Mouse (Mus musculus): ENCODE data around the gene Elavl4. TPM values are rescaled to one million over a fixed set of nuclear protein-coding genes. Genes with fewer than 3 reads are reported as not detected.

Elavl4 gene
- total RNA-seq, 2 experiments from 2014 or later: not detected

DNA sequence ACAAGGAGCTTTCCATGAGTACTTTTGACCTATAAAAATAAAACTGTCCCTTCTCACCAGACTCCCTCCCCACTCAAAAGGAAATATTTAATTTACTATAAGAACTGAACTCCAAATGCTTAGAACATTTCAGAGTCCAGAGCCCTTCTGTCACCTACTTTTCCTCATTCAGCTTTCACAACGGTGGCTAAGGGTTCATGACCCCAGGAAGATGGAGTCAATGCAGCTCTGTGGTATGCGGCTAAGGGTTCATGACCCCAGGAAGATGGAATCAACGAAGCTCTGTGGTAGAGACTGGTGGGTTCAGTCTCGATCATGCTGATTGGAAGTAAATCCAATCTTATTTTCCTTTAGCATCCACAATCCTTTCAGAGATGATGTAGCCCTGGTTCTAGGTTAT, 81.7 kb downstream of the Elavl4 start:
- ATAC-seq (replicated peaks; ENCODE audit: poor library complexity, severe bottlenecking): no peak

DNA sequence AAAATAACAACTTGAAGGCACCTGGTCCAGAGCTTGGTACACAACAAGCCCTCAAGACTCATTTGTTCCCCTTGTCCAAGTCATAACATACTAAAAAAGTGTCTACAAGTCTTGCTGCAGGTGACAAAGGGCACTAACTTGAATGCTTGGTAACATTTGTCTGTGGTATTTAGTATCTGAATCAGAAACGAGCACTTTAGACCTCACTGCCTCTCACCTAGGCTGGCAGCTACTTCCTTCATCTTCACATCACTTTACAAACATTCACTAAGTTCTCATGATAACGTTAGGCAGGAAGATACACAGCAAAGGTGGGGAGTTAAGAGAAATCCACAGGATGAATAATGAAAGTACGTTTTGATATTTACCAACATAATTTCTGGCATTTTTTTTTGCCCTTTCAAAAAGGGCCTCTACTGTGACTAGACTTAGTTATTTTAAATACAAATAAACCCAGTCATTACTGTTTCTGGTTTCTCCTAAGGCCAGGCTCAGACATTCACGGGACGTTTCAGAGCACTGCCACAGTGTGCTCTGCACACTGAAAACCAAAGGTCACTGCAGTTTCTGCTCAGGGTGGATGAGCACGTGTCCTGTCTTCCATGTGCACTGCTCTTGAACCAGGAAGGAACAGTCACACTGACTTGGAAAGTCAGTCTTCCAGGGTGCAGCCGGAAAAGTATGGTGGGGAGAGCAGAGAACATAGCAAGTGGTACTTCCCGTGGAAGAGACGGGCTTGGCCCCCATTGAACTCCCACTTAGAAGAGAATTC, 84.7 kb downstream of the Elavl4 start:
- no peak for ATAC-seq (replicated peaks; ENCODE audit: poor library complexity, severe bottlenecking)

DNA sequence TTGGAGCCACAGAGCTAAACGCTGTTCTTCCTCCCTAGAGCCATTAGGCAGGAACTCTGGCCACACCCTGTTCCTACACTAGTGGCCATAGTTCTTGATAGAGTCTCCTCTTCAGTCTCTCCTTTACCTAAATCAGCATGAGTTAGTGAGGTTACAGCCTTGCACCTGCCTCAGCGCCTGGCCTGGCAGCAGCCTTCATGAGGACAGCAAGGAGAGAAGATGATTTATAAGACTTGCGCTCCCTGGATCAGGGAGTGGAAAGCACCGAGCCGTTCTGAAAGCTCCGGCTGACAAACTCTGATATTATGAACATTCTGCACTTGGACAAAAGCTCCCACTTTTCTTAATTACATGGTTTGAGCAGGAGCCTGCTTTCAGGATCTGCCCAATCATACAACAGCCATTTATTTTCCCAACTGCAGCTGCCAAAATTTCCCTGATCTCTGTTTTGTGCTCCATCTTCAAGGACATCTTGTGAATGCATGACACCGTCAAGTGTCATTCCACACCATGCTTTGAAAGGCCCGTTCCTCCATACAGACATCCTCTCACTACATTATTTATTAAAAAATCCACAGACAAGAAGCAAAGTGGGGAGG, 87.3 kb downstream of the Elavl4 start:
- no peak for ATAC-seq (replicated peaks; ENCODE audit: poor library complexity, severe bottlenecking)

DNA sequence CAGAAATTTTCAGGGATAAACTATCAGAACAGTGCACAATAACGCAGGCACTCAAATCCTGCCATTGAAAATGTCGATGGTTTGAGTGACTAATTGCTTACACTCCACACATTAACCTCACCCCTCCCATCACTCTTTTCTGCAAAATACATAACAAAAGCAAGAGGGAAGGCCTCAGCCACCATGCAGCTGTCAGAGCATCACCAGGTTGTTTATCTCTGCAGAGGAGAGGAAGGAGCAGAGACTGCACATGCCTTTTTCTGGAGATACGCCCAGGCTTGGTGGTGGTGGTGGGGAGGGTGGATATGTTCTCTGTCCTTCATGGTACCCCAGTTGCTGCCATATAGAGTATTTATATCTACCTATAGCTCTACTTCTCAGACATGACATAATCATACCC, 94.3 kb downstream of the Elavl4 start:
- ATAC-seq (replicated peaks; ENCODE audit: poor library complexity, severe bottlenecking): no peak

DNA sequence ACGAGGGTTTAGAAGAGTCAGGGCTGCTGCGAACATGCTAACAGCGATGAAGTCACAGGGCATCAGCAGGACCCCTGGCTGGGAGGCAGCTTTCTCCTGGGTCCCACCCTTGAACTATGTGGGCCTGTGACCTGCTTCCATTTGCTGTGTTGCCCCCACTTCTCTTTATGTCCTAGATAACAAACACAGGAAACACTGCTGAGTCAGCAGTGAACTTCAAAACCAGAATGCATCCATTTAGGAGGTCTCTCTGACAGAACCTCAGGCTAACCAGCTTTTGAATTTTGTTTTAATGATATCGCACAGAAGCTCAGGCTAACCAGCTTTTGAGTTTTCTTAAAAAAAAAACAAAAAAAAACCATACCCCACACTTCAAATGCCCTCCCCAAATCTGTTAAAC, 96.1 kb downstream of the Elavl4 start:
- ATAC-seq (replicated peaks; ENCODE audit: poor library complexity, severe bottlenecking): no peak

DNA sequence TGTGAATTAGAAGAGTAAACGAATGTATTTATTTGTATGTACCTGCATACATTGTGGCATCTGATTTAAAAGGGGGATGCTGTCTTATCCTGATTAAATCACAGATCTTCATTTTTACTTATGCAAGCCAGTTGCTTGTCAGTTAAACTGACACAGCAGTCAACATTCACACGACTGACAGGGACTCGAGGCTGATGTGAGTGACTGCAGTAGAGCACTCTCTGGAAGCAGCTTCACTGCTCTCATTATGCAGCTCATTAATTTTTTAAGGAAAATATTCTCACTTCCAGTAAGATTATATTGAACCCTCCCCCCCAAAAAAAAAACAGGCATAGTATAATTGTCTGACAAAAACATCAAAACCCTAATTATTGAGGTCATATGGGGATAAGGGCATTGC, 101.7 kb downstream of the Elavl4 start:
- ATAC-seq (replicated peaks; ENCODE audit: poor library complexity, severe bottlenecking): no peak

DNA sequence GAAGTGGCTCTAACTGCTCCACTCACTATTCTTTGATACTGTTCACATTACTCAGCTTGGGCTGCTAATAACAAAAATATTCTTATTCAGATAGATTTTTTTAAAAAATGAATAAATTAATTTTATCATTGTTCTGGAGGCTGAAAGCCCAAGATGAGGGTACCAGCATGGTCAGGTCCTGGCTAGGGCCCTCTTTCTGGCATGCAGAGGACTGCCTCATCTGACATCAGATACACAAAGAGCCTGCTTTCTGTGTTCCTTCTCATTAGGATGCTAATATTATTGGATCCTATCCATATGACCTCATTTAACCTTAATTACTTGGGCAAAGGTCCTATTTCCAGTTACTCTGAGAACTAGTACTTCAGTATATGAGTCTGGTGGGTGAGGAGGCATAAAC, 108.8 kb downstream of the Elavl4 start:
- ATAC-seq (replicated peaks; ENCODE audit: poor library complexity, severe bottlenecking): no peak

DNA sequence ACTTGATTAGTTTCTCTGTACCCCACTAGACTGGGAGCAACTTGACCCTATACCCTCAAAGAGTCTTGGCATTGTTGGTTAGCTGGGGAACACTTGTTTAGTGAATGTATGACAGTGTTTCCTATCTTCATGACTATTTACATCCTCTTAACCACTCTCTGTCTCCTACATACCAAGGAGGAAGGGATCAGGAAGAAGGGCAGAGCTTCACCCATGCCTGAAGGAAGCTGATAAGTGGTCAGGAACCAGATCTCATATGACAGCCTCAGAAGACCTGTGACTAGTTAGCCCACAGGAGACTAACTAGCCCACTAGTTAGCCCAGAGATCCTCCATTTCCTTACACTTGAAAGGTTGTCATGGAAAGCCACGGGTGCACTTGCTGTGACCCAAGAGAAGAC, 117.2 kb downstream of the Elavl4 start:
- no peak for ATAC-seq (replicated peaks; ENCODE audit: poor library complexity, severe bottlenecking)

DNA sequence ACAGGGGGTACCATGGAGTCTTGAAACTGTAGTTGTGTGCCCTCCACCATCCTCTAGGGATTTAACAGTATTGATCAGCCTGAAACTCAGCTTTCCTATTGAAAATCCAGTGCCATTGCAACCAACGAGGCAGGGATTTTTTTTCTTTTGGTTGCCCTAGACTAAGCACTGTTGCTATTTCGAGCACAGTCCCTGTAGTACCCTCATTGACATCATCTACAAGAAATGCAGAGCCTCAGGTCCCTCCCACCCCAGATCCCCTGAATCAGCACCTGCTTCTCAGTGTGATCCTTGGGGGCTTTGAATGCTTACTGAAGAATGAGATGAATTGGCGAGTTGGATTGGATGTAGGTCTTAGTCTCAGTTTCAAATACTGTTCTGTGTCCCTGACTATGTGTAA, 119.4 kb downstream of the Elavl4 start:
- ATAC-seq (replicated peaks; ENCODE audit: poor library complexity, severe bottlenecking): no peak

DNA sequence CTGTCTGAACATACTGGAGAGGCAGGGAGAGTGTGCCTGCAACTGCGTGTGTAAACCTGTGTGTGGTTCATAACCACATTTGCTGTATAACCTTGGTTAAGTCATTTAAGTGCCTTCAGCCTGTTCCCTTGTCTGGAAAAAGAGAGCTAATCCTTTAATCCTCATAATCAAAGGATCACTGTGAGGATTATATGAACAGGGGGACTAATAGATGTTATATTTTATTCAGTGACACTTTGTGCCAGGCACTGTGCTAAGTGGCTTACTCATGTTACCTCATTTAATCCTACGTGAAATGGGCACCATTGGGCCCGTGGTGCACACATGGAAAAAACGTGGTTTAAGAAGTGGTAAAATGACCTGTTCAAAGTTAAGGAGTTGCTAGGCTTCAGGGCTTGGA, 119.9 kb downstream of the Elavl4 start:
- no peak for ATAC-seq (replicated peaks; ENCODE audit: poor library complexity, severe bottlenecking)

DNA sequence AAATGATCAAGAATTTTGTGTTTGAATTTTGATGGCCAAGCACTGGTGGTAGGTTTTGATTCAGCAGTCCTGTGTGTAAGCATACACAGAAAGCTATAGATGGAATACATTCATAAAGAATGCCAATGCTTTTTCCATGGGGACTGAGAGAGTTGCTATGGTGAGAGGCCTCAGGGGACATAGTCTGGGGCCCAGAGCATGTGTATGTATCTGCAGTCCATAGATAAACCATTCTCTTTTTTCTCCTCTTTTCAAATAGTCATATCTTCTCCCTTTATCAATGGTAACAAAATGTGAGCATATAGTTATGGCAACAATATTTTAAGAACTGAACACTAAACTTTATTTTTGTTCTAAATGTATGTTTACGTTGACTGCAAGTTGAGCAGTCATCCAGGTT, 122.1 kb downstream of the Elavl4 start:
- no peak for ATAC-seq (replicated peaks; ENCODE audit: poor library complexity, severe bottlenecking)

DNA sequence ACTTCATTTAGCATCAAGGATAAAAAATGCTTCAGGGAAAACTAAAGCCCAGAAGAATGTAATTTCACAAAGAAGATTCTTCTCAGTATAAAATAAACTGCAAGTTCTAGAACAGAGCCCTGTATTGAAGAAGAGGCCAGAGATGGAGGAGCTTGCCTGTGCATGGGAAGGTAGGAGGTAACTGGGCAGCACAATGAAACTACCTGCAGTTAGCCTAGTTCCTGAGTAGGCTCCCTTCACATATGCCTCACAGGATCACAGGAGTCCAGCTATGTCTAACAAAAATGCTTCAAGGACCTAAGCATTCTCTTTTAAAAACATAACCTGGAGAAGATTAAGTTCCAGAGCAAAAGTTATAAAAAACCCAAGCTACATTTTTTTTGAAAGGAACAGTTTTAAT, 122.5 kb downstream of the Elavl4 start:
- no peak for ATAC-seq (replicated peaks; ENCODE audit: poor library complexity, severe bottlenecking)

DNA sequence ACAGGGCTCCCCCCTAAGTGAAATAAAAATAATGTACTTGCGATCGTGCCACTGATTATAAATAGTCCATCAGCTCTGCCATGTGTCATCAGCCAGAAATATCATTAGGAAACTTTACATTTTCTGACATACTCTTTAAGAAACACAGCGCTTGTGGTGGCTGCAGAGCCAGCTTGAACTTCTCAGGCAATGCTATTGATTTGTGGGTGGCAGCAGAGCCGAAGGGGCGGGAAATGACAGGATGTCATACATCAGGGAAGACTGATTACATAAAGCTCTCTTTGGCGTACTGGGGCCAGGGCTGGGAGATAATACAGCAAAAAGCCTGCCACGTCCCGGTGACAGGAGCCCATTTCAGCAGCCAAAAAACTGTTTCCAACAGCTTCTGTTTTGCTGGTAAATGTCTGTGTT, 124.1 kb downstream of the Elavl4 start:
- no peak for ATAC-seq (replicated peaks; ENCODE audit: poor library complexity, severe bottlenecking)

DNA sequence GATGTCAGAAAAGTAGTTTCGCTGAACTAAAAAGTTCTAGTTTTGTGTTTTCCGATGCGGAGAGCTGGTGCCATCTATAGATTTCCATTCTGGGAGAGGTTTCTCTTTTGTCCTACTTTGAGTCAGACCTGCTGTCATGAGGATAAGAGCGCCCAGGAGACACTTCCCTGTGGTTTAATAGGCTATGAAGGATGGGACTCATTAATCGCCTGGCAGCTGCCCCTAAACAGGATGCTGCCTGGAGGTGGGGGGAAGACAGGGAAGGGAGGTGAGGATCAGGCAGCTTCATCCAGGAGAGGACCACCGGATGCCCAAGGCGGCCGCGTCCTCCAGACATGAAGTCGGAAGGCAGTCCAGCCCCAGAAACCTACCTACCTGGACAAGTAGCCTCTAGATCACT, 126.2 kb downstream of the Elavl4 start:
- ATAC-seq (replicated peaks; ENCODE audit: poor library complexity, severe bottlenecking): no peak

DNA sequence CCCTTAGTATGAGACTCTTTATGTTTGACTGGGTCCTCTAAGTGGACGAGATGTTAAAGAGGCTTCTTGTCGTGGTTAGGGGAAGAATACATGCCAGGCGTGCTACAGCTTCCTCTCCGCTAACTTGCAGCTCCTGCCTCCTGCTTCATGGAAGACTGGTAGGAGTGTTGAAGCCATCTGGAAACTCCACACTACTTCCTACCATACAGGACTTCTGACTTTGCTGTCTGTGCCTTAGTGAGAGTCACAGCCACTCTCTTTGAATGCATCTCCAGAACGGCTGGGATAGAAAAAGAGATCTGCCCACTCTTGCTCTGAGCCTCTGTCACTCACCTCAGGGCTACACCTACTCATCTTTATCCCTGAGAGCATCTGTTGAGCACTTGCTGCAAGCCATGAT, 132.9 kb downstream of the Elavl4 start:
- ATAC-seq (replicated peaks; ENCODE audit: poor library complexity, severe bottlenecking): no peak

DNA sequence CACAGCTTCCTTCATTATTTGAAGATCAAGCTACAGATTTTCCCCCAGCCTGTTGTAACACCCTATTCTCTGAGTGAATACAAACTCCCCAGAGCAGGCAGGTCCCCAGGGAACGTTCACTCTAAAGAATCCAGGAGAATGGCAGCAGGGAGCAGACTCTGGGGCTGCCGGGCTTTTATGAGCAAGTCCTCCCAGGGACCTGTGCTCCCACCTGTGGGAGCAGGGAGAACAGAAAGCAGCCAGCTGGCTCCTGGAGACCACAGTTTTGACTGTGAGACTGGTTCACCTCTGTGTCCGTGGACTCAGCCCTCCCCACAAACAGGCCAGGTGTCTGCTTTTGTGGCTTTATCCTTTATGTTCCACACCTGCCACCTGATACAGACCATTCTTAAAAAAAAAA, 134.2 kb downstream of the Elavl4 start:
- no peak for ATAC-seq (replicated peaks; ENCODE audit: poor library complexity, severe bottlenecking)

DNA sequence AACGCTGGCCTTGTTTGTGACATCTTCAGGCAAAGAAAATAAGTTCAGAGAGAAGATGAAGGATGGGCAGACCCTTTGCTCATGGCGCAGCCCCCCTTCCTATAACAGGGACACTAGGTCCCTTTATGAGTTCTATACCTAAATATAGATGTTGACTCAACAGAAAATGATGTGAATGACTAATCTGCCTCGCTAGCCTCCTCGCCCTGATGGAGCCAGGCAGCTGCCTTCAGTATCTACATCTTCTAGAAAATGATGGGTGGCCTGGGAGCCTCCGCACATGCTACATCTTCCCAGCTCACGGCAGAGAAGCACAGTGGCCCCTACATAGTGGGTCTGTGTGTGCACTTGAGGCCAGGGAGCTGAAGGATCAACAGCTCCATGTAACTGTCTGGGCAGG, 137.2 kb downstream of the Elavl4 start:
- ATAC-seq (replicated peaks; ENCODE audit: poor library complexity, severe bottlenecking): no peak

DNA sequence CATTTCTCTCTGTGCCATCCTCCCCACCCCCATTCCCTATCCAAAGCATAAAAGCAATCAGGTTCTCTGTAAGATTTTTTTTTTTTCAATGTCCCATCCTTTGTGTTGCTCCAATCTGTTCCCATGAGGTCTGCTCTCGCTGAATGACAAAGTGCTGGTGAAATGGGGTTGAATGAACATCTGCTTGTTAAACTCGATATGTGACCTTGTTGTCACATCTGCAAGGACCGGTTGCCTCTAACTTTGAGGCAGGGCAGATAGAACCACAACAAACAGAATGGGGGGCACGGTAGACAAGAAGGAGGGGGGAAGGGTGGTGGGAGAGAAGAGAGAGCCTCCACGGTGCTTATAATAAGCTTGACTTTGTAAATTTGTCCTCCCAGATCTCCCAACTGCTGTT, 138.0 kb downstream of the Elavl4 start:
- ATAC-seq (replicated peaks; ENCODE audit: poor library complexity, severe bottlenecking): no peak

DNA sequence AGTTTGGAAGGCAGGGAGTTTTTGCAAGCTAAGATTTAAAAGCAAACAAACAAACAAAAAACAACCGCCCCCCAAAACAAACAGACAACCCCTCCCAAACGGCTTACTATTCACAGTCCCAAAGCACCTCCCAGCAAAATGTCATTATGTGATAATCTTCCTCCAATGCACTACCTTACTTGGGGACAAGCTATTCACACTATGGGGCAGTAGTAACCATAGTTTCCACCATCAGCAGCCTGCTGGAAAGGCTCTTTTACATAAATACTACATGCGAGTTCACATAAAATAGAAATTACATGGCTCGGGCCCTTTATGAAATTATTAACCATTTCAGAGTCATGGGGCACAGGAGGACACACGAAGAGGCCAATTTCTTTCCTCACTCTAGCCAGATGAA, 141.5 kb downstream of the Elavl4 start:
- no peak for ATAC-seq (replicated peaks; ENCODE audit: poor library complexity, severe bottlenecking)

DNA sequence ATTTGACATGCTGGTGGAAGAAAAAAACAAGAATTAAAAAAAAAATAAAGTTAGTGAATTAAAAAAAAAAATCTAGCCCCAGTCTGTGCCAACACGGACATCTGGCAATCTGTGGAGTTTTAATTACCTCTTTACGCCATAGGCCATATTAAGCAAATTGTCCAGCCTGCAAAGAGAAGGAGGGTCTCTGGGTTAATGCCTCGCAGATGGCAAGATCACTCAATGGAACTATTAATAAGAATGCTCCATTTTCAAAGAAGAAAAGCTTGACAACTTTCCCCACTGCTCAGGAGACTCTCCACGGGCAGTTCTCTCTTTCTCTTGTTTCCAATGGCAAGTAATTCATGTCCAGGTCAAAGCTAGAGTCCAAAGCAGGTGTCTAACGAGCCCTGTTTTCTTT, 142.1 kb downstream of the Elavl4 start:
- ATAC-seq (replicated peaks; ENCODE audit: poor library complexity, severe bottlenecking): no peak

DNA sequence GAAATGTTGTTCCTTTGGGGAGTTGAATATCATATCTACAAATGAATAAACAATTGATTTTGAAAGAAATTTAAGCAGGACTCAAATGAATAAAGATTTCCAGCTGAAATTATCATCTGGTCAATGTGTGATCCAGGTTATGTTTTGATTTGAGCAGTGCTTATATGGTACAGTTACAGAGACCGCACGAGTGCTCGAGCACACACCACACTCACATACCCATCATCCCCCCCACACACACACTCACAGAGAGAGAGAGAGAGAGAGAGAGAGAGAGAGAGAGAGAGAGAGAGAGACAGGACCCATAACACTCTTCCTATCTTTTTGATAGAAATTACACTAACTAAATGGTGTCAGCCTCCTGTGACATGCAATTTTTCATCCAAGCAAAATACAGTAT, 150.0 kb downstream of the Elavl4 start:
- no peak for ATAC-seq (replicated peaks; ENCODE audit: poor library complexity, severe bottlenecking)

DNA sequence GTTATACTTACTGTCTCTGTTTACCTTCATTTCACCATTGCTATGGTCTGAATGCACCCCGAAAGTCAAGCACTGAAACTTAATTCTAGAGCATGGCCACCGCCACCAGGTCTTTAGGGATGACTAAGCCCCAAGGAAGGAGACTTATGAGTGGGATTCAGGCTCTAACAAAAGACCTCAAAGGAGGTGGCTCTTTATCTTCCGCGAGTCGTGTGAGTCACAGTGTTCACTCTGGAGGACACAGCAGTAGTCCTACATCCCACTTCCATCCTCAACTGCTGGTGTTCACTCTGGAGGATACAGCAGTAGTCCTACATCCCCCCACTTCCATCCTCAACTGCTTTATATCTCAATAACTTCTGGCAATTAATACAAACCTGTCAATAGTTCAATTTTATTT, 151.8 kb downstream of the Elavl4 start:
- ATAC-seq (replicated peaks; ENCODE audit: poor library complexity, severe bottlenecking): no peak
